Mouse (Mus musculus) heart, postnatal 0 days (tissue): ENCODE results near the gene Chst7. TPM values are rescaled to one million over a fixed set of nuclear protein-coding genes. Genes with fewer than 3 reads are reported as not detected.

ENCODE experiments used
- ATAC-seq: fragments of 200-750 bp; cut with Nextera tagmentation; 2 replicates; pipeline ENCODE4 v1.8.0; 2017; ENCODE audit warnings: low read depth, moderate number of reproducible peaks, moderate library complexity; ENCODE audit not compliant: insufficient read depth
- DNase-seq: peaks from one replicate; pipeline ENCODE4 v3.0.0-alpha.2; 2016; ENCODE audit warnings: low spot score
- H3K27ac ChIP-seq: fragments of 300-500 bp; sonication (generic); 2 replicates; pipeline ENCODE4 v1.5.1; 2014; ENCODE audit warnings: low read depth, mild to moderate bottlenecking
- H3K27me3 ChIP-seq: fragments of 300-500 bp; sonication (generic); 2 replicates; pipeline ENCODE4 v1.6.1; 2014; ENCODE audit warnings: low read length, mixed read lengths; ENCODE audit not compliant: control insufficient read depth, insufficient read depth
- H3K36me3 ChIP-seq: fragments of 300-500 bp; sonication (generic); replicated peaks from 2 replicates; pipeline ENCODE4 v1.6.1; 2014; ENCODE audit warnings: low read length, mixed read lengths; ENCODE audit not compliant: control insufficient read depth, insufficient read depth
- H3K4me1 ChIP-seq: fragments of 300-500 bp; sonication (generic); 2 replicates; pipeline ENCODE4 v1.6.1; 2014; ENCODE audit warnings: antibody characterized with exemption; ENCODE audit not compliant: control insufficient read depth, insufficient read depth
- H3K4me2 ChIP-seq: fragments of 300-500 bp; sonication (generic); 2 replicates; pipeline ENCODE4 v1.6.1; 2014; ENCODE audit warnings: low read depth, mild to moderate bottlenecking, low read length, moderate library complexity
- H3K4me3 ChIP-seq: fragments of 300-500 bp; sonication (generic); 2 replicates; pipeline ENCODE4 v1.5.1; 2014; ENCODE audit warnings: low read depth, low read length
- H3K9ac ChIP-seq: fragments of 300-500 bp; sonication (generic); replicated peaks from 2 replicates; pipeline ENCODE4 v1.6.1; 2014; ENCODE audit warnings: low read depth, low read length, mixed read lengths
- H3K9me3 ChIP-seq: fragments of 300-500 bp; sonication (generic); replicated peaks from 2 replicates; pipeline ENCODE4 v1.6.1; 2016; ENCODE audit warnings: low read length; ENCODE audit not compliant: control insufficient read depth
- CTCF ChIP-seq: IDR thresholded peaks from 2 replicates; pipeline ENCODE4 v1.5.1; 2016; ENCODE audit warnings: antibody characterized with exemption, control low read depth, low read depth
- EP300 ChIP-seq: IDR thresholded peaks from 2 replicates; pipeline ENCODE4 v1.6.1; 2016; ENCODE audit warnings: antibody characterized with exemption, low read depth
- WGBS: fragments of 180-500 bp; shearing (Covaris S2); extraction: QIAGEN DNeasy Blood & Tissue Kit; methylation state at CpG from one replicate; pipeline ENCODE4 v1.1.7; 2014; 5-methylcytosine and 5-hydroxymethylcytosine counted together
- polyA plus RNA-seq: library from polyadenylated mRNA; unstranded; fragments of >200 nt; fragmentation: Nextera tagmentation; extraction: Ambion mirVana; gene quantifications from 2 replicates; pipeline ENCODE4 v1.2.1, GENCODE M21; 2015
- total RNA-seq: library from RNA; depleted of rRNA; stranded (reverse); fragments of >200 nt; gene quantifications from 2 replicates; pipeline ENCODE4 v1.2.3, GENCODE M21; 2014; ENCODE audit warnings: low replicate concordance

Chst7 gene
- total and polyA plus RNA-seq, 2 experiments from 2014 or later = 7.1 to 7.8 TPM

GRCm38 (mm10) chrX:20061764-20062480 lies 2.6 kb downstream of the Chst7 start:
- ATAC-seq (no peak), DNase-seq (no peak)
- Histone ChIP-seq H3K4me1 (0 out of 2 replicates have a peak, but pooled peaks cover 2% of the 10 kb centered on the region), H3K27ac (no peak overlapping the region), H3K27me3 (no peaks in the 10 kb centered on the region), H3K4me3 (0 out of 2 replicates have a peak overlapping the region, but pooled peaks have one; percentile 3), H3K9me3 (no peaks in the 10 kb centered on the region), H3K36me3 (no peaks in the 10 kb centered on the region), H3K4me2 (peak overlapping the region; percentile 74; the same call in 1 of the 2 replicates), H3K9ac (no peak overlapping the region)
- WGBS = 60% methylated on average over 3 of the region's 3 CpGs
- TF ChIP-seq CTCF = no peak
- no peak for TF ChIP-seq EP300

- Histone ChIP-seq H3K27ac (peak overlapping the region; percentile 34; the same call in 1 of the 2 replicates), H3K36me3 (no peaks in the 10 kb centered on the region), H3K9me3 (no peaks in the 10 kb centered on the region), H3K9ac (no peak overlapping the region), H3K27me3 (no peaks in the 10 kb centered on the region), H3K4me3 (no peak overlapping the region), H3K4me2 (no peak overlapping the region), H3K4me1 (0 out of 2 replicates have a peak, but pooled peaks cover 5% of the 10 kb centered on the region)
- no peak for TF ChIP-seq EP300
- TF ChIP-seq CTCF = no peak
- no peak for DNase-seq
- ATAC-seq = no peak
These were observed 7.3 kb downstream of the Chst7 start for GRCm38 (mm10) chrX:20066636-20067035.

GRCm38 (mm10) chrX:20070196-20070595 lies 10.8 kb downstream of the Chst7 start:
- no peak for TF ChIP-seq EP300
- no peak for TF ChIP-seq CTCF
- no peak overlapping the region for H3K9ac ChIP-seq
- no peaks in the 10 kb centered on the region for H3K27me3 ChIP-seq
- DNase-seq = no peak
- ATAC-seq = no peak
- no peaks in the 10 kb centered on the region for H3K9me3 ChIP-seq
- 0 out of 2 replicates have a peak, but pooled peaks cover 5% of the 10 kb centered on the region for H3K4me1 ChIP-seq
- no peaks in the 10 kb centered on the region for H3K36me3 ChIP-seq
- H3K27ac ChIP-seq = no peak overlapping the region
- no peak overlapping the region for H3K4me2 ChIP-seq
- H3K4me3 ChIP-seq = no peak overlapping the region
- 48% methylated on average over 4 of the region's 4 CpGs for WGBS

GRCm38 (mm10) chrX:20117717-20118116 lies 58.4 kb downstream of the Chst7 start:
- TF ChIP-seq CTCF = no peak

GRCm38 (mm10) chrX:20125481-20125880 lies 66.1 kb downstream of the Chst7 start:
- Histone ChIP-seq H3K27me3 (no peaks in the 10 kb centered on the region), H3K4me1 (no peaks in the 10 kb centered on the region), H3K9me3 (no peaks in the 10 kb centered on the region), H3K36me3 (no peaks in the 10 kb centered on the region), H3K9ac (no peak overlapping the region), H3K4me2 (no peak overlapping the region), H3K4me3 (no peak overlapping the region), H3K27ac (no peak overlapping the region)
- TF ChIP-seq EP300 = no peak
- no peak for TF ChIP-seq CTCF
- 45% methylated on average over 2 of the region's 2 CpGs for WGBS
- DNase-seq = no peak
- no peak for ATAC-seq

More at GRCm38 (mm10) chrX:20117717-20118116, 58.4 kb downstream of the Chst7 start:
- Histone ChIP-seq H3K4me3 (no peak overlapping the region), H3K9ac (no peak overlapping the region), H3K27ac (no peak overlapping the region), H3K4me1 (no peaks in the 10 kb centered on the region), H3K9me3 (no peaks in the 10 kb centered on the region), H3K27me3 (no peaks in the 10 kb centered on the region), H3K4me2 (no peak overlapping the region), H3K36me3 (no peaks in the 10 kb centered on the region)
- 74% methylated on average over 2 of the region's 2 CpGs for WGBS
- DNase-seq (no peak), ATAC-seq (no peak)

GRCm38 (mm10) chrX:20128951-20129350 lies 69.6 kb downstream of the Chst7 start:
- no peak overlapping the region for H3K9ac ChIP-seq
- no peak for ATAC-seq
- H3K27me3 ChIP-seq = no peaks in the 10 kb centered on the region

More at GRCm38 (mm10) chrX:20128951-20129350, 69.6 kb downstream of the Chst7 start:
- TF ChIP-seq EP300 (no peak), CTCF (no peak)
- no peaks in the 10 kb centered on the region for H3K9me3 ChIP-seq
- no peak overlapping the region for H3K27ac ChIP-seq
- H3K4me1 ChIP-seq = no peaks in the 10 kb centered on the region
- H3K36me3 ChIP-seq = no peaks in the 10 kb centered on the region
- DNase-seq = no peak
- no peak overlapping the region for H3K4me3 ChIP-seq
- no peak overlapping the region for H3K4me2 ChIP-seq
